Mouse (Mus musculus): ENCODE measurements around the gene Xbp1. TPM values are rescaled to one million over a fixed set of nuclear protein-coding genes. Genes with fewer than 3 reads are reported as not detected.

Xbp1 gene
- total and polyA plus RNA-seq, 3 experiments = 111 to 133 (median 131) TPM

DNA sequence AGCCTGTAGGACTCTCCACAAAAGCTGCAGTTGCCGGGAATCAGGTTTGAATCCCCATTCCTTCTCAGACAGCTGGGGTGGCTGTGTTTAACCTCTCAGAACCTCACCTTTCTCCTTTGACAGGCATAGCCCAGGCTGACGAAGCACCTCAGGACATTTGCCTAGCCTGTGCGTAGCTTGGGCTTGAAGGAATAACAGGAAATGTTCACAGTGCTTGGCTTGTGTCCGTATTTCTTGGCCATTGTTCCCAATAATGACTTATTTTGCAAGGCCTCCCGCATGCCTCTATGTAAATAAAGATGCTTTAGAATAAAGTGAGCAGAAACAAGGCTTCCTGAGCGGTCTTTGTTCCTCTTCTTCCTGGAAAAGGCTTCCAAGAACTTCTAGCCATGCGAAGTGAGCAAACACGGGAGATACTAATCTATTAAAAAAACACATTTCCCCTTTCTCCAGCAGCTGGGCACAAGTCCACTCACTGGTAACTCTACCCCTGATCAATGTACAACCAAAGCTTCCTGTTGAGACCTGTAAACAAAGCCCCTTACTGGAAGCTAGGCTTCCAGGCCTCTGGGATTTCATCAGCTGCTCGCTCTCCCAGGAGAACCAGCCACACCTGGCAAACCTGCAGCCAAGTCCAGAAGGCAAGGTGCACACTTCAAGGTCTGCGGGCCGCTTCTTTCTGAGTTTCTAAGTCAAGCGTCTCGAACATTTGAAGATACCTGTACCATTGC lies 21.4 kb upstream of the Xbp1 start:
- no peak overlapping the region for H3K9ac ChIP-seq (ENCODE audit: insufficient read depth, low read depth)
- in situ Hi-C loops (cut with MboI; ENCODE audit: low pct_ligation_motif_present, low pct_unique_long_range_greater_than_20kb, low sequenced_read_pairs) = no loop called here
- no peaks in the 10 kb centered on the region for H3K27me3 ChIP-seq (replicated peaks)
- peaks cover 9% of the 10 kb centered on the region for H3K9me3 ChIP-seq (replicated peaks; ENCODE audit: low read length)
- peaks cover 11 to 43% of the 10 kb centered on the region in 2 experiments for H3K4me1 ChIP-seq (ENCODE audit: control insufficient read depth in 1 of 2, insufficient read depth in 2 of 2)
- H3K4me3 ChIP-seq (replicated peaks in 1 of 3; ENCODE audit: low read depth in 2 of 3, low read length in 2 of 3, poor library complexity in 1 of 3) = no peak overlapping the region
- no peak overlapping the region for H3K27ac ChIP-seq (ENCODE audit: insufficient read depth, low read depth)
- TF ChIP-seq KAT2A (IDR thresholded peaks at IDR 0.05; ENCODE audit: insufficient replicate concordance, low read length) (no peak), RCOR1 (conservative IDR thresholded peaks at IDR 0.05; ENCODE audit: low read depth, low read length) (no peak), EP300 (IDR thresholded peaks at IDR 0.05; ENCODE audit: low read length) (no peak), NELFE (IDR thresholded peaks at IDR 0.05; ENCODE audit: low read depth, low read length) (no peak), IRF4 (IDR thresholded peaks at IDR 0.05; ENCODE audit: low read depth, low read length) (no peak), USF1 (IDR thresholded peaks at IDR 0.05; ENCODE audit: low read depth, low read length) (no peak), POLR2A (IDR thresholded peaks at IDR 0.05; ENCODE audit: low read depth, low read length) (no peak), ETS1 (conservative IDR thresholded peaks at IDR 0.05; ENCODE audit: low read depth, low read length) (no peak), JUND (conservative IDR thresholded peaks at IDR 0.05; ENCODE audit: low read depth, low read length) (no peak), ZMIZ1 (IDR thresholded peaks at IDR 0.05; ENCODE audit: low read depth, low read length) (no peak), ZNF384 (IDR thresholded peaks at IDR 0.05; ENCODE audit: low read depth, low read length) (no peak), MYC (IDR thresholded peaks at IDR 0.05; ENCODE audit: low read depth, low read length) (no peak), CHD2 (IDR thresholded peaks at IDR 0.05; ENCODE audit: low read length) (no peak), ELF1 (IDR thresholded peaks at IDR 0.05; ENCODE audit: low read depth, low read length) (no peak)
- no peak for DNase-seq (ENCODE audit: extremely low read depth)
- H3K79me2 ChIP-seq (replicated peaks; ENCODE audit: control insufficient read depth, extremely low read depth, insufficient read depth, poor library complexity, severe bottlenecking) = no peaks in the 10 kb centered on the region
- H3K4me2 ChIP-seq (ENCODE audit: insufficient read depth, low read depth, poor library complexity, severe bottlenecking) = no peak overlapping the region
- H3K36me3 ChIP-seq (replicated peaks in 1 of 2; ENCODE audit: control insufficient read depth in 1 of 2, insufficient read depth in 1 of 2, low read length in 1 of 2) = peaks cover 3 to 28% of the 10 kb centered on the region in 2 experiments
- dilution Hi-C loops (cut with MboI; ENCODE audit: extremely low pct_ligation_motif_present, extremely low pct_unique_long_range_greater_than_20kb, low sequenced_read_pairs) = no loop called here

DNA sequence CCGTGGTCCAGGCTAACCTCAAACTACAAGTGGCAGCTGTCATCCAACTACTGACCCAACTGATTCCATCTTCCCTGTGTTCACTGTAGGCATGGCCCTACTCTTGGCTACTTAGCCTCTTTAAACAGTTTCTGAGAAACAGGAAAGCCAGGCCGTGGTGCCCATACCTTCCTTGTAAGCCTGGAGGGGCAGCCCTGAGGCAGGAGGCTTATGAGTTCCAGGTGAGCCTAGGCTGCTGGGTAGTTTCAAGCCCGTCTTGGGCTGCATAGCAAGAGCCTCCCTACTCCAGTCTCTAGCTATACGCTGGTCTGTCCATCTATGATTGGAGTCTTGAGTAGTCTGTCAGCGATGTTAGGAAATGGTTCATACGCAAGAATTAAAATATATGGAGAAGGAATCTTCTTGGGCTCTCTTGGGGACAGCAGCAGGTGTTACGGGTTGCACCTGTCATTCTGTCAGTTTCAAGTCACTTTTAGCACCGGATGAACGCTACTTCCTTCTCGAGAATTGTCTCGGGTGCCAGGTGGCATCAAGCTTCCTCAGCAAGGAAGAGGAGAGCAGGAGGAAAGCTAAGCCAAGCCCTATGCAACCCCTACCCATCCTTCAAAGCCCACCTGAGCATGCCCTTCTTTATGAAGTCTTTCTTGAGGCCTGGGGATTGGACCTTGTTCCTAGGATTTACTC lies 20.4 kb upstream of the Xbp1 start:
- peak; percentile 37 for DNase-seq (ENCODE audit: extremely low read depth)
- H3K4me3 ChIP-seq (replicated peaks in 1 of 3; ENCODE audit: low read depth in 2 of 3, low read length in 2 of 3, poor library complexity in 1 of 3) = no peak overlapping the region
- H3K79me2 ChIP-seq (replicated peaks; ENCODE audit: control insufficient read depth, extremely low read depth, insufficient read depth, poor library complexity, severe bottlenecking) = no peaks in the 10 kb centered on the region
- no peak overlapping the region for H3K9ac ChIP-seq (ENCODE audit: insufficient read depth, low read depth)
- in situ Hi-C loops (cut with MboI; ENCODE audit: low pct_ligation_motif_present, low pct_unique_long_range_greater_than_20kb, low sequenced_read_pairs) (no loop called here), dilution Hi-C loops (cut with MboI; ENCODE audit: extremely low pct_ligation_motif_present, extremely low pct_unique_long_range_greater_than_20kb, low sequenced_read_pairs) (no loop called here)
- peaks cover 3 to 22% of the 10 kb centered on the region in 2 experiments for H3K36me3 ChIP-seq (replicated peaks in 1 of 2; ENCODE audit: control insufficient read depth in 1 of 2, insufficient read depth in 1 of 2, low read length in 1 of 2)
- peaks cover 11 to 43% of the 10 kb centered on the region in 2 experiments for H3K4me1 ChIP-seq (ENCODE audit: control insufficient read depth in 1 of 2, insufficient read depth in 2 of 2)
- TF ChIP-seq SIN3A (IDR thresholded peaks at IDR 0.05; ENCODE audit: low read length) (0 out of 2 replicates have a peak, but pooled peaks have one; percentile 47), ETS1 (conservative IDR thresholded peaks at IDR 0.05; ENCODE audit: low read depth, low read length) (peak; percentile 21; the same call in 1 of the 2 replicates), ZKSCAN1 (IDR thresholded peaks at IDR 0.05; ENCODE audit: borderline replicate concordance, low read depth, low read length) (no peak), JUN (IDR thresholded peaks at IDR 0.05; ENCODE audit: insufficient read depth, low read depth, low read length) (no peak), ELF1 (IDR thresholded peaks at IDR 0.05; ENCODE audit: low read depth, low read length) (no peak), SMC3 (IDR thresholded peaks at IDR 0.05; ENCODE audit: low read depth, low read length) (no peak), MXI1 (IDR thresholded peaks at IDR 0.05; ENCODE audit: low read depth, low read length) (no peak; the same call in 1 of the 2 replicates), RCOR1 (conservative IDR thresholded peaks at IDR 0.05; ENCODE audit: low read depth, low read length) (peak; percentile 79; the same call in 1 of the 2 replicates), MYC (IDR thresholded peaks at IDR 0.05; ENCODE audit: low read depth, low read length) (no peak), HCFC1 (IDR thresholded peaks at IDR 0.05; ENCODE audit: low read depth, low read length) (no peak), MAX (IDR thresholded peaks at IDR 0.05; ENCODE audit: low read length) (no peak), PAX5 (IDR thresholded peaks at IDR 0.05; ENCODE audit: low read length) (no peak), USF1 (IDR thresholded peaks at IDR 0.05; ENCODE audit: low read depth, low read length) (no peak), MEF2A (IDR thresholded peaks at IDR 0.05; ENCODE audit: borderline replicate concordance, low read depth, low read length) (peak; percentile 39; the same call in 1 of the 2 replicates), RAD21 (IDR thresholded peaks at IDR 0.05; ENCODE audit: low read depth, low read length) (no peak), BHLHE40 (IDR thresholded peaks at IDR 0.05; ENCODE audit: low read depth, low read length) (peak; percentile 54), NELFE (IDR thresholded peaks at IDR 0.05; ENCODE audit: low read depth, low read length) (no peak), IRF4 (IDR thresholded peaks at IDR 0.05; ENCODE audit: low read depth, low read length) (peak; percentile 56; the same call in 1 of the 2 replicates), EP300 (IDR thresholded peaks at IDR 0.05; ENCODE audit: low read length) (peak; percentile 88), TCF12 (IDR thresholded peaks at IDR 0.05; ENCODE audit: low read depth, low read length) (peak; percentile 96), CHD1 (IDR thresholded peaks at IDR 0.05; ENCODE audit: low read depth, low read length) (no peak), E2F4 (IDR thresholded peaks at IDR 0.05; ENCODE audit: insufficient replicate concordance, low read depth, low read length) (no peak)
- peaks cover 9% of the 10 kb centered on the region for H3K9me3 ChIP-seq (replicated peaks; ENCODE audit: low read length)
- no peaks in the 10 kb centered on the region for H3K27me3 ChIP-seq (replicated peaks)
- H3K4me2 ChIP-seq (ENCODE audit: insufficient read depth, low read depth, poor library complexity, severe bottlenecking) = no peak overlapping the region
- no peak overlapping the region for H3K27ac ChIP-seq (ENCODE audit: insufficient read depth, low read depth)
